Mouse (Mus musculus): ENCODE results near the gene Dnaaf2. TPM values are rescaled to one million over a fixed set of nuclear protein-coding genes. Genes with fewer than 3 reads are reported as not detected.

Gene Dnaaf2
- polyA plus RNA-seq, 1 experiment from 2014 or later: 5.2 TPM

GRCm38 (mm10) chr12:69220613-69221277 lies 22.5 kb upstream of the Dnaaf2 start:
- Histone ChIP-seq H3K27me3 (replicated peaks; ENCODE audit: control insufficient read depth, insufficient read depth, low read length) (no peaks in the 10 kb centered on the region), H3K4me1 (ENCODE audit: control insufficient read depth, insufficient read depth, low read length) (no peaks in the 10 kb centered on the region), H3K4me2 (ENCODE audit: low read length) (no peak overlapping the region), H3K9ac (ENCODE audit: low read length) (no peak overlapping the region), H3K4me3 (ENCODE audit: low read depth, low read length) (no peak overlapping the region), H3K36me3 (ENCODE audit: control insufficient read depth, insufficient read depth, low read length) (peaks cover 23% of the 10 kb centered on the region; the same call in 1 of the 2 replicates), H3K9me3 (replicated peaks; ENCODE audit: control insufficient read depth, low read length) (no peaks in the 10 kb centered on the region), H3K27ac (ENCODE audit: low read depth, low read length) (no peak overlapping the region)
- no peak for ATAC-seq
- no peak for DNase-seq (ENCODE audit: low spot score)
- 92% methylated on average over 19 of the region's 19 CpGs for WGBS

- Histone ChIP-seq H3K4me1 (ENCODE audit: control insufficient read depth, insufficient read depth, low read length) (no peaks in the 10 kb centered on the region), H3K9me3 (replicated peaks; ENCODE audit: control insufficient read depth, low read length) (no peaks in the 10 kb centered on the region), H3K4me2 (ENCODE audit: low read length) (no peak overlapping the region), H3K27ac (ENCODE audit: low read depth, low read length) (no peak overlapping the region), H3K36me3 (ENCODE audit: control insufficient read depth, insufficient read depth, low read length) (peaks cover 40% of the 10 kb centered on the region), H3K27me3 (replicated peaks; ENCODE audit: control insufficient read depth, insufficient read depth, low read length) (no peaks in the 10 kb centered on the region), H3K9ac (ENCODE audit: low read length) (no peak overlapping the region), H3K4me3 (ENCODE audit: low read depth, low read length) (no peak overlapping the region)
- DNase-seq (ENCODE audit: low spot score) (no peak), ATAC-seq (no peak)
- WGBS: 94% methylated on average over 7 of the region's 7 CpGs
Observed at GRCm38 (mm10) chr12:69216587-69216986, 18.4 kb upstream of the Dnaaf2 start.

GRCm38 (mm10) chr12:69215000-69215785 lies 17.0 kb upstream of the Dnaaf2 start:
- Histone ChIP-seq H3K4me1 (ENCODE audit: control insufficient read depth, insufficient read depth, low read length) (no peaks in the 10 kb centered on the region), H3K9me3 (replicated peaks; ENCODE audit: control insufficient read depth, low read length) (no peaks in the 10 kb centered on the region), H3K4me3 (ENCODE audit: low read depth, low read length) (no peak overlapping the region), H3K27me3 (replicated peaks; ENCODE audit: control insufficient read depth, insufficient read depth, low read length) (no peaks in the 10 kb centered on the region), H3K4me2 (ENCODE audit: low read length) (no peak overlapping the region), H3K9ac (ENCODE audit: low read length) (no peak overlapping the region), H3K27ac (ENCODE audit: low read depth, low read length) (no peak overlapping the region), H3K36me3 (ENCODE audit: control insufficient read depth, insufficient read depth, low read length) (peaks cover 33% of the 10 kb centered on the region)
- DNase-seq (ENCODE audit: low spot score) (peak; percentile 46), ATAC-seq (peak; percentile 46; the same call in 1 of the 2 replicates)
- 81% methylated on average over 3 of the region's 3 CpGs for WGBS

- H3K27me3 ChIP-seq (replicated peaks; ENCODE audit: control insufficient read depth, insufficient read depth, low read length): no peaks in the 10 kb centered on the region
- H3K27ac ChIP-seq (ENCODE audit: low read depth, low read length): no peak overlapping the region
- peaks cover 25% of the 10 kb centered on the region for H3K36me3 ChIP-seq (ENCODE audit: control insufficient read depth, insufficient read depth, low read length)
- WGBS: 94% methylated on average over 7 of the region's 7 CpGs
- H3K9ac ChIP-seq (ENCODE audit: low read length): no peak overlapping the region
- DNase-seq (ENCODE audit: low spot score) (no peak), ATAC-seq (no peak)
- H3K4me1 ChIP-seq (ENCODE audit: control insufficient read depth, insufficient read depth, low read length): no peaks in the 10 kb centered on the region
- H3K4me3 ChIP-seq (ENCODE audit: low read depth, low read length): no peak overlapping the region
- no peaks in the 10 kb centered on the region for H3K9me3 ChIP-seq (replicated peaks; ENCODE audit: control insufficient read depth, low read length)
- H3K4me2 ChIP-seq (ENCODE audit: low read length): no peak overlapping the region
Observed at GRCm38 (mm10) chr12:69214393-69214792, 16.2 kb upstream of the Dnaaf2 start.

- Histone ChIP-seq H3K4me3 (ENCODE audit: low read depth, low read length) (no peak overlapping the region), H3K27ac (ENCODE audit: low read depth, low read length) (no peak overlapping the region), H3K36me3 (ENCODE audit: control insufficient read depth, insufficient read depth, low read length) (peaks cover 25% of the 10 kb centered on the region), H3K4me1 (ENCODE audit: control insufficient read depth, insufficient read depth, low read length) (no peaks in the 10 kb centered on the region), H3K9ac (ENCODE audit: low read length) (no peak overlapping the region), H3K27me3 (replicated peaks; ENCODE audit: control insufficient read depth, insufficient read depth, low read length) (no peaks in the 10 kb centered on the region), H3K9me3 (replicated peaks; ENCODE audit: control insufficient read depth, low read length) (no peaks in the 10 kb centered on the region), H3K4me2 (ENCODE audit: low read length) (no peak overlapping the region)
- no peak for DNase-seq (ENCODE audit: low spot score)
- 94% methylated on average over 13 of the region's 13 CpGs for WGBS
- ATAC-seq: no peak
Observed at GRCm38 (mm10) chr12:69213186-69213777, 15.1 kb upstream of the Dnaaf2 start.

GRCm38 (mm10) chr12:69211057-69211456 lies 12.8 kb upstream of the Dnaaf2 start:
- Histone ChIP-seq H3K9ac (ENCODE audit: low read length) (no peak overlapping the region), H3K4me2 (ENCODE audit: low read length) (no peak overlapping the region), H3K4me3 (ENCODE audit: low read depth, low read length) (no peak overlapping the region), H3K27me3 (replicated peaks; ENCODE audit: control insufficient read depth, insufficient read depth, low read length) (no peaks in the 10 kb centered on the region), H3K27ac (ENCODE audit: low read depth, low read length) (no peak overlapping the region), H3K4me1 (ENCODE audit: control insufficient read depth, insufficient read depth, low read length) (no peaks in the 10 kb centered on the region), H3K36me3 (ENCODE audit: control insufficient read depth, insufficient read depth, low read length) (peaks cover 23% of the 10 kb centered on the region), H3K9me3 (replicated peaks; ENCODE audit: control insufficient read depth, low read length) (no peaks in the 10 kb centered on the region)
- ATAC-seq (no peak), DNase-seq (ENCODE audit: low spot score) (peak; percentile 33)
- WGBS: 81% methylated on average over 5 of the region's 5 CpGs

- Histone ChIP-seq H3K4me1 (ENCODE audit: control insufficient read depth, insufficient read depth, low read length) (no peaks in the 10 kb centered on the region), H3K27me3 (replicated peaks; ENCODE audit: control insufficient read depth, insufficient read depth, low read length) (no peaks in the 10 kb centered on the region), H3K4me3 (ENCODE audit: low read depth, low read length) (no peak overlapping the region), H3K9ac (ENCODE audit: low read length) (no peak overlapping the region), H3K36me3 (ENCODE audit: control insufficient read depth, insufficient read depth, low read length) (peaks cover 23% of the 10 kb centered on the region), H3K27ac (ENCODE audit: low read depth, low read length) (no peak overlapping the region), H3K9me3 (replicated peaks; ENCODE audit: control insufficient read depth, low read length) (no peaks in the 10 kb centered on the region), H3K4me2 (ENCODE audit: low read length) (no peak overlapping the region)
- WGBS: 86% methylated on average over 18 of the region's 18 CpGs
- no peak for DNase-seq (ENCODE audit: low spot score)
- ATAC-seq: no peak
Observed at GRCm38 (mm10) chr12:69210056-69210979, 12.1 kb upstream of the Dnaaf2 start.

GRCm38 (mm10) chr12:69208520-69208919 lies 10.3 kb upstream of the Dnaaf2 start:
- no peak for ATAC-seq
- 93% methylated on average over 2 of the region's 2 CpGs for WGBS
- Histone ChIP-seq H3K27ac (ENCODE audit: low read depth, low read length) (no peak overlapping the region), H3K4me3 (ENCODE audit: low read depth, low read length) (no peak overlapping the region), H3K9ac (ENCODE audit: low read length) (no peak overlapping the region), H3K4me2 (ENCODE audit: low read length) (no peak overlapping the region), H3K9me3 (replicated peaks; ENCODE audit: control insufficient read depth, low read length) (no peaks in the 10 kb centered on the region), H3K4me1 (ENCODE audit: control insufficient read depth, insufficient read depth, low read length) (no peaks in the 10 kb centered on the region), H3K27me3 (replicated peaks; ENCODE audit: control insufficient read depth, insufficient read depth, low read length) (no peaks in the 10 kb centered on the region), H3K36me3 (ENCODE audit: control insufficient read depth, insufficient read depth, low read length) (peaks cover 10% of the 10 kb centered on the region)
- no peak for DNase-seq (ENCODE audit: low spot score)
